Mouse (Mus musculus) heart, adult 10 weeks (tissue): ENCODE measurements around the gene Zfp771. TPM values are rescaled to one million over a fixed set of nuclear protein-coding genes. Genes with fewer than 3 reads are reported as not detected.

ENCODE experiments used
- polyA plus RNA-seq: library from polyadenylated mRNA; stranded (reverse); fragments of 350-450 nt; fragmentation: Illumina TruSeq; extraction: RNeasy Lipid Tissue Mini Kit (QIAGEN cat#74804); gene quantifications from one replicate; pipeline ENCODE4 v1.2.3, GENCODE M21; 2014; ENCODE audit warnings: low read depth, low replicate concordance

The Zfp771 gene
- polyA plus RNA-seq: 10.7 TPM

GRCm38 (mm10) chr7:127243870-127244657 is at the start of gene Zfp771:
Zfp771 (plus strand) TSS chr7:127244274.

GRCm38 (mm10) chr7:127195544-127196295 is 48.4 kb upstream of the Zfp771 start, which contains the start of gene Cd2bp2:
Cd2bp2 (minus strand) TSS chr7:127196050.

DNA sequence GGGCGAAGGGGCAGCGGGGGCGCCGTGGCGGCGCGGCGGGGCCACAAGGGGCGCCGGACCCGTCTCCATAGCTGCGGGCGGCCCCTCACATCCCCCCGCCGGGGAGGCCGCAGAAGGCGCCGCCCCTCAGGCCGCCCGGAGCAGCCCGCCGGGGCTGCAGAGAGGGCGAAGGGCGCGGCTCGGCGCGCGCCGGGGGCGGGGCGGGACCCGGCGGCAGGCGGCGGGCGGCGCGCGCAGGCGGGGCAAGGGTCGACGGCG is 35.9 kb upstream of the Zfp771 start, which contains the start of gene Tbc1d10b:
TSS of gene Tbc1d10b (minus strand) at position 174 of the 258 bp plus-strand sequence.

DNA sequence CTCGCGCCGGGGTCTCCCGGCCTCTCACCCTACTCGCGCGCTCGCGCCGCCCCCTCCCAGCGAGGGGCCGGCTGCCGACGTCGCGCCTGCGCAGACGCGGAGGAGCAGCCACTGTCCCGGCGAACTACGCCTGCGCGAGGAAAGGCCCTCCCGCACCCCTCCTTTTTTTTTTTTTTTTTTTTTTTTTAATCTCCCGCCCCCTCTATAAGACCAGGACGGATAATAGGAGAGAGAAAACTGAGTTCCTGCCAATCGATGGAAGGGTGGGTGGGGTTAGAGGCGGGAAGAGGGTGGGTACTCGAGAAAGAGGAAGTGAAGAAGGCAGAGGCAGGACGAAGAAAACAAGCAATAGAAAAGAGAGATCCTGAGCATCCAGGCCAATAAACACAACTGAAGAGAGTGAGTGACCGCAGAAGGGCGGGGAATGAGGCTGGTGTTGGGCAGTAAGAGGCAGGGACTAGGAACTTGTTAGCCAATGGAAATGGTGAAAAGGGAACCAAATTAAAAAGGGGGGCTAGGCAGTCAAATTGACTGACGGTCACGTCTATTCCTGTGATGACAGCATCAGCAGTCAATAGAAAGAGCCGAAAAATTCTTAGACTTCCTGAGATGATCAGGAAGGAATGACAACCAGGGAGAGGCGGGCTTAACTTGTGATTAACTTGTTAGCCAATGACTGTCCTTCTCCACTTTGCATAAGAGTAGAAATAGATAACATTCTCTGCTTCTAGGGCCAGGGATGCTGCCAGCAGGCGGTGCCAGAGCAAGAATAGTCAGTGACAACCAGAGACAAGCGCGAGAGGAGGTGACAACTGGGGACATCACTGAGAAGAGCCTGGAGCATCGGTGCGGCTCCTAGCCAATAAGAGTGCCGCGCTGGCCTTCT is 35.3 kb upstream of the Zfp771 start, which contains the start of gene Mylpf:
TSS of gene Mylpf (plus strand) at position 338 of the 886 bp plus-strand sequence.

GRCm38 (mm10) chr7:127232622-127233367 is 11.3 kb upstream of the Zfp771 start, which contains the start of the genes Zfp553 and Sept1:
Zfp553 (plus strand) TSS chr7:127233061.
Sept1 (minus strand) TSS chr7:127233130.

DNA sequence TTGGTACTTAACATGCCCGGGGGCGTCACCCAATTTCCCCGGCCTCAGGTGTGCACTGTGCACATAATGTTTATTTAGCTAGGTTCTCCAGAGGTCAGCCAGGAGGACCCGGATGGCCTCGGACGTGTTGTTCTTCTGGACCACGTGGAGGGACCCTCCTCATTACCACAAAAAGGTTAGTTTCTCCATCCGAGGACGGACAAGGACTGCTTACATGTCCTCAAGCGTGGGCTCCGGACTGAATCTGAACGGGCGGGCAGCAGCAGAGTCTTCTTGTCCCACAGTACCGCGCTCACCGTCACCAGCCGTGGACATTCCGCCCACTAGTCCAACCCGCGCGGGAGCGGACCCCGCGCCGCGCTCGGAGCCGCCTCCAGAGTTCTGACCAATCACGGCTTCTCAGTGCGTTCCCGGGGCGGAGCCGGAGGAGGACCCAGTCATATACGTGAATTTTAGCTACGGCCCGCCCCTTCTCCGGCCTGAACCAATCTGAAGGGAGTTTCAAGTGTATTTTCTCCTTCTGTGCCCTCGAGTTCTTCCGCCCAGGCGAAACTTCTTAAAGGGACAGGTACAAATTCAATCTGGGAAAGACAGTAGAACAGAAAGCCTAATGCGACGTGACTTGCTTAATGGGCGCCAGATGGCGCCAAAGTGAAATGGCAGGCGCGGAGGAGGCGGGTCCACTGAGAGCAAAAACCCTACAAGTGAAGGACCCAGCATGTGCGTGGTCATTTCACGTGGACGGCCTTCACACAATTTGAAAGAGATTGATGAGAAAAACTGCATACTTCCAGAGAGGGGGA is 16.4 kb downstream of the Zfp771 start, which contains the start of gene Dctpp1:
TSS of gene Dctpp1 (minus strand) at position 401 of the 803 bp plus-strand sequence.

DNA sequence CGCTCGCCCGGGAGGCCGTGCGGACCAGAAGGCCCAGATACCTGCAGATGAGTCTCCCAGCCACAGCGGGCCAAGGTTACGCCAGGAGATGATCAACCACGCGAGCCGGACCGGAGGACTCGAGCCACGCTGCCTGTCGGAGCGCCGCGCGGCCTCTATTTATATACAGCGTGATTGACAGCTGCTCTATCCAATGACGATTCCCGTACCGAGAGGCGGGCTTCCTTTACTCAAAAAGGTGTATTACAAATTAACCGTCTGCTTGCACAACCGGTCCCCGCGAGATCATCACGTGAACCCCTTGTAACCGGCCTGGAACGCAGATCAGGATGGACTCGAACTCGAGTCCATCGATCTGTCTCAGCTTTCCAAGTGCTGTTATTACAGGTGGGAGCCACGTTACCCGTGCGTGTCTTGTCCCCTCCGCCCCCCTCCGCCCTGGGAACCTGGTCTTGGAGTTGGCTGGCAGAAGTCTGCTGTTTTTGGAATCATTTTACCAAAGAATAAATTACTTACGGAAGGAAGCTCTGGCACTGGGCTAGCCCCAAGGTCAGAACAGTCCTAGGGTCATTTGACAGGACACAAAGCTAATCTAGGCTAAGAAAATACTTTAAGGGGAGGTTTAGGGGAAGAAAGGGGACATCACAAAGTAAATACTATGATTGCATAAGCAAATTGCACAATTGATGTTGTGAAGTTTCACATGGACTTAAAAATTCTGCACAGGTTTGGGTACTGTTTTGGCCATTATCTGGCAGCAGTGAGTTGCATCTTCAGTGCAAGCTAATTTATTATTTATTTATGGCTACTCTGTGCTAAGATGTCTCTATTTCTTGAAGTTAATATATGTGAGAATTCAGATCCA is 30.1 kb downstream of the Zfp771 start, which contains the start of gene Sephs2:
TSS of gene Sephs2 (minus strand) at position 131 of the 865 bp plus-strand sequence.

GRCm38 (mm10) chr7:127296098-127296497 is 52.0 kb downstream of the Zfp771 start, which contains the start of gene Itgal:
Itgal (plus strand) TSS chr7:127296260.

Other genes starting within 250 kb of the Zfp771 start
- gene Mvp, start 229.7 kb upstream of the Zfp771 start, polyA plus RNA-seq: 38.1 TPM
- gene Pagr1b, start 227.8 kb upstream of the Zfp771 start, polyA plus RNA-seq: 0.86 TPM
- not detected for gene Pagr1a, start 226.9 kb upstream of the Zfp771 start, polyA plus RNA-seq
- gene Gm42742, start 223.2 kb upstream of the Zfp771 start, polyA plus RNA-seq: 35.1 TPM
- gene Prrt2, start 223.1 kb upstream of the Zfp771 start, polyA plus RNA-seq: 2.0 TPM
- gene Maz, start 217.2 kb upstream of the Zfp771 start, polyA plus RNA-seq: 59.5 TPM
- gene Kif22, start 201.8 kb upstream of the Zfp771 start, polyA plus RNA-seq: 0.24 TPM
- gene Zg16, start 156.9 kb upstream of the Zfp771 start, polyA plus RNA-seq: not detected
- gene AI467606, start 152.9 kb upstream of the Zfp771 start, polyA plus RNA-seq: 2.1 TPM
- gene Qprt, start 122.0 kb upstream of the Zfp771 start, polyA plus RNA-seq: not detected
- 0.37 TPM for gene Spn, start 106.5 kb upstream of the Zfp771 start, polyA plus RNA-seq
- gene Cd2bp2, start 48.2 kb upstream of the Zfp771 start, polyA plus RNA-seq: 39.2 TPM
- gene Tbc1d10b, start 35.8 kb upstream of the Zfp771 start, polyA plus RNA-seq: 17.1 TPM
- 1.8 TPM for gene Mylpf, start 35.4 kb upstream of the Zfp771 start, polyA plus RNA-seq
- 7.7 TPM for gene Zfp553, start 11.2 kb upstream of the Zfp771 start, polyA plus RNA-seq
- 6.4 TPM for gene Sept1, start 11.1 kb upstream of the Zfp771 start, polyA plus RNA-seq
- 36.3 TPM for gene Dctpp1, start 16.4 kb downstream of the Zfp771 start, polyA plus RNA-seq
- gene Sephs2, start 29.8 kb downstream of the Zfp771 start, polyA plus RNA-seq: 26.0 TPM
- 0.81 TPM for gene Itgal, start 52.0 kb downstream of the Zfp771 start, polyA plus RNA-seq
- 33.8 TPM for gene Zfp768, start 101.3 kb downstream of the Zfp771 start, polyA plus RNA-seq
- 3.9 TPM for gene Zfp747, start 131.8 kb downstream of the Zfp771 start, polyA plus RNA-seq
- gene 9130019O22Rik, start 142.9 kb downstream of the Zfp771 start, polyA plus RNA-seq: 1.5 TPM
- 3.4 TPM for gene E430018J23Rik, start 149.4 kb downstream of the Zfp771 start, polyA plus RNA-seq
- 4.4 TPM for gene Zfp764, start 162.5 kb downstream of the Zfp771 start, polyA plus RNA-seq
- 3.6 TPM for gene Zfp688, start 177.8 kb downstream of the Zfp771 start, polyA plus RNA-seq
- gene Zfp689, start 204.9 kb downstream of the Zfp771 start, polyA plus RNA-seq: 1.2 TPM
- 35.5 TPM for gene Prr14, start 215.3 kb downstream of the Zfp771 start, polyA plus RNA-seq
- gene Fbrs, start 234.9 kb downstream of the Zfp771 start, polyA plus RNA-seq: 34.1 TPM